Mouse (Mus musculus): ENCODE measurements around the gene Stk26.

The Stk26 gene

GRCm38 (mm10) chrX:50926893-50927545 lies 86.2 kb downstream of the Stk26 start:
- no peak for DNase-seq

- DNase-seq: no peak
These were observed 89.5 kb downstream of the Stk26 start for GRCm38 (mm10) chrX:50930309-50930708.

GRCm38 (mm10) chrX:50937117-50937516 lies 96.3 kb downstream of the Stk26 start:
- no peak for DNase-seq

GRCm38 (mm10) chrX:50942610-50943009 lies 101.8 kb downstream of the Stk26 start, which contains the start of gene Frmd7:
Gene Frmd7, minus strand, starts transcription at chrX:50942710.
- no peak for DNase-seq

Measured in kidney, adult 8-10 months (tissue).